Mouse (Mus musculus): Measurements from ENCODE around the gene Olfr309.

GRCm38 (mm10) chr7:86325530-86325929 is 12.0 kb upstream of the Olfr309 start, which contains the start of gene Olfr308:
- TF ChIP-seq POLR2A (IDR thresholded peaks at IDR 0.05; ENCODE audit: low read depth, low read length), result no peak
- no peak for TF ChIP-seq CTCF (IDR thresholded peaks at IDR 0.05; ENCODE audit: extremely low read depth, insufficient read length, insufficient replicate concordance, low read depth, low read length)
